Mouse (Mus musculus): Measurements from ENCODE around the gene Vstm4.

Gene Vstm4

GRCm38 (mm10) chr14:32950312-32951301 lies 94.1 kb downstream of the Vstm4 start:
- peak; percentile 48 to 51 for DNase-seq

DNA sequence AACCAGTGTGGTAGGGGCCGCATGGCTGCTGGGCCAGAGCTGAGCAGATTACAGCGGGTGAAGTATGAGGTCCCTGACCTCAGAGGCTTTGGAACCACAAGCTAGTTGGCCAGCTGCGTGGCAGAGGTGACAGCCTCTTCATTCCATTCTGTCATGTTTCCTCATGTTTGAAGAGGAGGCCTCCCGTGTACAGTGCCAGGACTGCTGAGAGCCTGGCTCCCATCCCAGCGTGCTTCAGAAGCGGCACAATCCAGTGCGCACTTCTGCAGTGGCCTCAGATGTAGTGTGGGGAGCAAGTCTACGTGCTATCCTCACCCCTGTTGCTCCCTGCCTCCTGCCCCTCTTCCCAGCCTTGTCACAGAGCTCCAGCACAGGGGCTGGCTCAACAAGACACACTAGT lies 99.9 kb downstream of the Vstm4 start:
- DNase-seq: no peak

GRCm38 (mm10) chr14:32958671-32959070 lies 102.1 kb downstream of the Vstm4 start:
- peak; percentile 37 to 56 for DNase-seq

DNA sequence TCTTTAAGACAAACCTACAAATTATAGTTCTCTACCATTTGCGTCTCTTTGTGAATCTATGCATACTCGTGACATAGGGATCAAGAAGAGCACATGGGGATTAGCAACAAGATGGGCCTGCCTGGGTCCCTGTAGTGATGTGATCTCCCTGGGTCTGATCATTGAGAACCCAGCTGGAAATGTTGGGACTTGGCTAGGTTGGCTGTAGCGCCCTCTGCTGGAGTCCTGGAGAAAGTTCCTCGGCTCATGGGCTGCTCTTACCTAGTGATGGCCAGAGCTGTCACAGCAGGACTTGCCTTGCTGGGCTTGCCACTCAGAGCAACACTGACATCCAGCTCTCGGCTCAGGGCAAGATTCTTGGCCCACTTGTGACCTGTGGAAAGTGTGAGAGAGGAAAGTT lies 103.9 kb downstream of the Vstm4 start:
- DNase-seq: peak; percentile 46 to 78

GRCm38 (mm10) chr14:32964742-32965141 lies 108.2 kb downstream of the Vstm4 start:
- no peak for DNase-seq

DNA sequence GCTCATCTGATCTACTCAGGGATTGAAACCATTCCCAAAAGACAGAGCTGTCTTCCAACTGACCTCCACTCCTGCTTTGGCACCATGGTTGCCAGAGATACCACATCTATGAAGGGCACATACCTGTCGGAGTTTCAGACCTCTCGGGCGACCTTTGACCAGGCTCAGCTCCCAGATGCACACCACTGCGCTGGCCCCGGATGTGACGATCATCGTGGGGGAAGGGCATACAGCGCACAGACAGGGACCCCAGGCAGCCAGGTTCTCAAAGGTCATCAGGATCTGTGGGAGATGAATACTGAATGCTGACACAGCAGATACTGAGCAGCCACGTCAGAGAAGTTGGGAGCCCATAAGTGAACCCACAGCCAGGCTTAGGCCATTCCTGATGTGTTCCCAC lies 114.1 kb downstream of the Vstm4 start:
- no peak for DNase-seq

DNA sequence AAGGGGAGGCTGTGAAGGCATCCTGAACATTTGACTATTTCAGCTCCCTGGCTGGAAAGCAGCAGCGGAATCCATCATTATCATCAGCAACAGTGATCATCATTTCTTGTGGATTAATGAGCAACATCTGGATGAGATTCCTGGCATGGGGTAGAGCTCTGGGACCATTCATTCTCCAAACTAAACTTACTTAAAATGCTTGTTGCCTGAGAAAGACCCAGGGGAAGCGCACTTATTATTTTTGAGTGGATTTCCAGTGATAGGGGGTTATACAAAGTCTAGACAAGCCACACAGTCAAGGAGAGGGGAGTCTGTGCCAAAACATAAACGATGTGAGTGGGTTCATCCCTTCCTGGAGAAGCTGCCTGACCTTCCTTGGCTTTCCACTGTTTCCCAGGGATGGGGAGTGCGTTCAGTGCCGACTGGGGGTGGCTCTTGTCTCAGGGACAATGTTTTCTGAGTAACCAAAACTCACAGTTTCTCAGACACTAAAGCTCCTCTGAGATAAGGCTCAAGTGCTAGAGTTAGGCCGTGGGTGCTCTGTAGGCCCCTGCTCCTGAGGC lies 127.7 kb downstream of the Vstm4 start:
- no peak for DNase-seq

GRCm38 (mm10) chr14:32986659-32987058 lies 130.1 kb downstream of the Vstm4 start:
- no peak for DNase-seq

Data from kidney, postnatal 36 days (tissue).